Mouse (Mus musculus) layer of hippocampus, adult 2 months (tissue): Measurements from ENCODE around the gene Trpm3. TPM values are rescaled to one million over a fixed set of nuclear protein-coding genes. Genes with fewer than 3 reads are reported as not detected.

ENCODE experiments used
- DNase-seq, 2 experiments: peaks; one replicate each; pipeline ENCODE4 v3.0.0; 2022; ENCODE audit warnings: low spot score in 2 of 2
- H3K27ac ChIP-seq: fragments of 200-600 bp; 2 replicates; pipeline ENCODE4 v1.8.1; 2022
- H3K4me3 ChIP-seq: fragments of 200-600 bp; 2 replicates; pipeline ENCODE4 v1.8.1; 2022; ENCODE audit warnings: mild to moderate bottlenecking
- CTCF ChIP-seq: fragments of 200-600 bp; conservative IDR thresholded peaks from 2 replicates; pipeline ENCODE4 v1.8.1; 2022; ENCODE audit warnings: antibody characterized with exemption, mild to moderate bottlenecking, moderate library complexity
- total RNA-seq, 2 experiments: library from RNA; stranded (reverse); gene quantifications; 2 replicates each; pipeline ENCODE4 v1.2.3; 2021

The Trpm3 gene
- total RNA-seq, 2 experiments from 2014 or later: 66.9 to 67.7 TPM

DNA sequence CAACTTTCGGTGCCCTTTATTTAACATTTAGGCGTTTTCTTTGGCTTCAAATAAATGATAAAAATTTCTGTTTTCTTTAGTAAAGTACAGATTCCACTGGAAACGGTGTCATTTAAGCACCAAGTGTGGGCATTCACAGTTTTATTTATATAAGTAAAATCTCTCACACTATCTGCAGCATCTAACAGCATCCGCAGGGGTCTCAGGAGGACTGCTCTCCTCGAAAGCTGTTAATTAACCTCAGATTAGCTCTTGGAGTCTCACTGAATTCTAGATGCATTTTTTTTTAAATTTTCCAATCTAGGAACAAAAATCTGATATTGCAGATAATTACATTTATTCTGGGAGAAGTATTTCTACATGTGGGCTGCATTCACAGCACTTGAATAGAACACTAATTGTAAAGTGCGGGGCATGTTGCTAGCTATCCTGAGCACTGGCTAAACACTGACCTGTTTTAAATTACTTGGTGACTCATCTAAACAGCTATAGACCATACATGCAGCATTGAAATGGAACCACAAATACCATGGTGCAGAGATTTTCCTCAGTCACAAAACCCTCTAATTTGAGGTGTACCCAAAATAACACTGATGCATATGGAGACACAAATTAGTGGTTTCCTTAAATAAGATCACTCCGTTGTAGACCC, 641.5 kb downstream of the Trpm3 start:
- Histone ChIP-seq H3K27ac (no peak overlapping the region), H3K4me3 (no peak overlapping the region)
- DNase-seq: no peak
- TF ChIP-seq CTCF: no peak

- DNase-seq: no peak
- TF ChIP-seq CTCF: no peak
- no peak overlapping the region for H3K4me3 ChIP-seq
- H3K27ac ChIP-seq: no peak overlapping the region
Observed at GRCm38 (mm10) chr19:22781579-22781978, 642.7 kb downstream of the Trpm3 start.

DNA sequence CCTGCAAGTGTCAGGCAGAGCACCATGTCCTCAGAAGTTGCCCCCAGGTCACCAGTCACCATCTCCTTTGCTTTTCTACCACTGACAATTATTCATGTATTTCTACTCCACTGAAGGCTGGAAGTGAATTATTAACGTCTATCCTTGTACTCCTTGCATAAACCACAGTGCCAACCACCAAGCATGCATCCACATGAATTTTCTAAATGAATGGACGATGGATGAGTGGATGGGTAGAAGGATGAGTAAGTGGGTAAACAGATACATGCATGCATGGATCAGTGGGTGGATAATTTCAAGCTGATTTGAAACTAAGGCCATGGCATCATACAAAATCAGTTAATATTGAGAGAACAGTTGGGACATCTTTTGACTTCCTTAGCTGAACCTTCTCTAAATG, 644.9 kb downstream of the Trpm3 start:
- TF ChIP-seq CTCF: no peak
- Histone ChIP-seq H3K4me3 (no peak overlapping the region), H3K27ac (no peak overlapping the region)
- no peak for DNase-seq

DNA sequence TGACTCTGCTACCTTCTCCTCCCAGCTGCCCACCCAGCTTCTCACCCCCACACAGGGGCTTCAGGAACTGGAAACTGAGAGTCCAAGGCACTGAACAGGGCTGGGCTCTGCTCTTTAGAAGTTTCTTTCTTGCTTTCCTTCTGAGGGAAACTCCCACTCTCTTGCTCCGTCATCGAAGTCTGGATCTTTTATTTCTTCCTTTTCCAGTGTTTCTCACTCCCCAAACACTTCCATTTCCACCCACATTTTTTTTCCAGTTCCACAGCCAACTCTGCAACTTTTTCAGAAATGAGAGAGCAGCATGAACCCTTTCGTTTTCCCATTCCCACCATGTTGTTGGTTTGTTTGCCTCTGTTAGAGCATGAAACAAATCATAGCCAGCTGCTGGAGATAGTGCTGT, 650.9 kb downstream of the Trpm3 start:
- no peak for DNase-seq
- TF ChIP-seq CTCF: no peak
- H3K4me3 ChIP-seq: no peak overlapping the region
- H3K27ac ChIP-seq: no peak overlapping the region

GRCm38 (mm10) chr19:22796996-22797395, 658.1 kb downstream of the Trpm3 start:
- no peak for TF ChIP-seq CTCF
- Histone ChIP-seq H3K4me3 (no peak overlapping the region), H3K27ac (peak overlapping the region; percentile 36; the same call in 1 of the 2 replicates)
- peak; percentile 24 to 56 for DNase-seq

DNA sequence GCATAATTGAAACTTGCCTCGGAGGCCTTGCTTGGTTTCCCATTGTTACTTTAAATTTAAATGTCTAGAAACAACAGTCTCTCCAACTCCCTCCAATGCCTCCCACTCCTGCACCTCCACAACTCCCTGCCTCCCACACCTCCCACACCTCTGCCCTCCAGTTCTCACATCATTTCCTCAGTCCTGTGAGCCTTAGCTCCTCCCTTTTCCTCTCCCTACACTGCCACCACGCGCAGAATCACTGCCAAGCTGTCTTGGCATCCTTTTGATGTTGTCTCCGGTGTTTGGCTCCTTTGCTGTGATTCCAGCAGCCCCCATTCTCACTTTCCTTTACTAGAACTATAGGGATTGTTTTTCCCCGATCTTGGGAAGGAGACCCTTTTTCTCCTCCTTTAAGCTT, 661.6 kb downstream of the Trpm3 start:
- DNase-seq: no peak
- H3K27ac ChIP-seq: peak overlapping the region; percentile 36; the same call in 1 of the 2 replicates
- no peak overlapping the region for H3K4me3 ChIP-seq
- TF ChIP-seq CTCF: no peak

DNA sequence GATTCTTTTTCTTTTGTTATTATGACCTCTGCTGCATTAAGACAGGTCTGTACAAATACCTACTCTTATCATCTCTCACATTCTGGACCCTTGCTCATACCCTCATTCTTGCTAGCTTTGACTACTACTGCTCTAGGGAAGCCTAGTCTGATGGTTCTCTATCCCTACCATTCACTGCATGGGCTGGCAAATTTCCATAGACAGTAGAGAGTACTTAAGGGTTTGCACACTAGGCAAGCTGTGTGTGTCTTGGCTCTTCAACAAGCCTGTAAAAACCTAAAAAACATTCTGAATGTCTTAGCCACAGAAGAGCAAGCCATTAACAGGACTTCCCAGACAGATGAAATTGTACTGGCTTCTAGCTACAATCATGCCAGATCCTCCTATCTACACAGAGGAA, 664.5 kb downstream of the Trpm3 start:
- no peak overlapping the region for H3K4me3 ChIP-seq
- no peak for TF ChIP-seq CTCF
- H3K27ac ChIP-seq: no peak overlapping the region
- DNase-seq: no peak

GRCm38 (mm10) chr19:22804311-22804710, 665.5 kb downstream of the Trpm3 start:
- TF ChIP-seq CTCF: no peak

GRCm38 (mm10) chr19:22810247-22810646, 671.4 kb downstream of the Trpm3 start:
- Histone ChIP-seq H3K27ac (no peak overlapping the region), H3K4me3 (no peak overlapping the region)
- no peak for DNase-seq
- TF ChIP-seq CTCF: no peak

More at GRCm38 (mm10) chr19:22804311-22804710, 665.5 kb downstream of the Trpm3 start:
- no peak overlapping the region for H3K4me3 ChIP-seq
- no peak for DNase-seq
- H3K27ac ChIP-seq: no peak overlapping the region

- no peak for TF ChIP-seq CTCF
- no peak overlapping the region for H3K27ac ChIP-seq
Observed at GRCm38 (mm10) chr19:22821741-22822140, 682.9 kb downstream of the Trpm3 start.

DNA sequence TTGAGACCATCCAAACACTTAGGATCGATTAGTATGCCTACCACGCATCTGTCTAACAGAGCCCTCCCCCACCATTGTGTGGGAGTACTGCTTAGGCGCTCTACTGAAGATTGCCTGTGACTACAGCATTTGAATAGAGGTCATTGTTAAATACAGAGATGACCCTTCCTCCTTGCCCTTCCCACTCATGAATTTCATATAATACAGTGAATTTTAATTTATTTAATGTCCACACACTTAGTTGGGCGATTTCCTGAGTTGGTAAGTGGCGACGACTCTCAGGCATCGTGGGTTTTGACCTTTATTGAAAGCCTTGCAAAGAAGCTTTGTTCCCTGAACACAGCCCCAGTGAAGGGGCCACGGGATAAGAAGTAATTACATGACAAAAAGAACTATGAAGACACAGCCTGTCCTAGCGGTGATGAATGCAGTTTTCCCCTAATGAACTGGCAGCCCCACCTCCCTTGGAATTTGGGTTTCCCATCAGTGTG, 684.7 kb downstream of the Trpm3 start:
- Histone ChIP-seq H3K27ac (no peak overlapping the region), H3K4me3 (no peak overlapping the region)
- TF ChIP-seq CTCF: no peak
- no peak for DNase-seq

More at GRCm38 (mm10) chr19:22821741-22822140, 682.9 kb downstream of the Trpm3 start:
- no peak for DNase-seq
- H3K4me3 ChIP-seq: no peak overlapping the region

DNA sequence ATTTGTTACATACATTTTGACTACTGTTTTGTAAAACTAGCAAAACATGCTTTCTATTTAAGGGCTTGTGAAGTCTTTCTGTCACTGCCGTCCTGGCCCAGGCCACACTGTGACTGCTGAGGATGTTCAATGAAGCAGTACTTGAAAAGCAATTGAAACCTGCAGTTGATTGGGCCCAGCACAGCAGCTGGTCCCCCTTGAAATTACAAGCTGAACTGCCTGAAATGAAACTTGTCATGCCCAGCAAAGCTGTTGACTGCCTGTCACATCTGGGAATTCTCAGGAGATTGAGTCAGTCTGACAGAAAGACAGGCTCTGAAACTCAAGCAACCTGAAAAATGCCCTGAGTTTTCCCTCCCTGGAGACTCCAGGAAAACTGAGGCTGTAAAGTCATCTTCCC, 687.0 kb downstream of the Trpm3 start:
- Histone ChIP-seq H3K27ac (no peak overlapping the region), H3K4me3 (no peak overlapping the region)
- DNase-seq: no peak
- no peak for TF ChIP-seq CTCF

GRCm38 (mm10) chr19:22828198-22828742, 689.4 kb downstream of the Trpm3 start:
- no peak for DNase-seq

More at GRCm38 (mm10) chr19:22828198-22828742, 689.4 kb downstream of the Trpm3 start:
- no peak overlapping the region for H3K27ac ChIP-seq
- no peak for TF ChIP-seq CTCF
- no peak overlapping the region for H3K4me3 ChIP-seq
